Mouse (Mus musculus) stomach, embryonic 15.5 days (tissue): Measurements from ENCODE around the gene Gm27179. TPM values are rescaled to one million over a fixed set of nuclear protein-coding genes. Genes with fewer than 3 reads are reported as not detected.
"Not testable (repeated sequence)": the region's sequence is repeated elsewhere in the genome, so short reads cannot be mapped to it uniquely, and the experiment has no call there.

Source experiments
- ATAC-seq: fragments of 200-750 bp; cut with Nextera tagmentation; 2 replicates; pipeline ENCODE4 v1.8.0; 2017; ENCODE audit warnings: low read depth, moderate number of reproducible peaks, moderate TSS enrichment; ENCODE audit not compliant: insufficient read depth, low FRiP score
- H3K27ac ChIP-seq: fragments of 300-500 bp; sonication (generic); 2 replicates; pipeline ENCODE4 v1.5.1; 2015; ENCODE audit warnings: mild to moderate bottlenecking, inconsistent platforms
- H3K27me3 ChIP-seq: fragments of 300-500 bp; sonication (generic); replicated peaks from 2 replicates; pipeline ENCODE4 v1.6.1; 2015; ENCODE audit warnings: inconsistent platforms
- H3K36me3 ChIP-seq: fragments of 300-500 bp; sonication (generic); 2 replicates; pipeline ENCODE4 v1.6.1; 2015; ENCODE audit warnings: inconsistent platforms
- H3K4me1 ChIP-seq: fragments of 300-500 bp; sonication (generic); 2 replicates; pipeline ENCODE4 v1.6.1; 2015; ENCODE audit warnings: inconsistent platforms
- H3K4me2 ChIP-seq: fragments of 300-500 bp; sonication (generic); 2 replicates; pipeline ENCODE4 v1.6.1; 2015; ENCODE audit warnings: mild to moderate bottlenecking, inconsistent platforms
- H3K4me3 ChIP-seq: fragments of 300-500 bp; sonication (generic); replicated peaks from 2 replicates; pipeline ENCODE4 v1.5.1; 2015; ENCODE audit warnings: inconsistent platforms
- H3K9ac ChIP-seq: fragments of 300-500 bp; sonication (generic); 2 replicates; pipeline ENCODE4 v1.6.1; 2015; ENCODE audit warnings: inconsistent platforms
- H3K9me3 ChIP-seq: fragments of 300-500 bp; sonication (generic); 2 replicates; pipeline ENCODE4 v1.6.1; 2016; ENCODE audit warnings: inconsistent platforms
- WGBS: fragments of 180-500 bp; shearing (Covaris S2); methylation state at CpG from one replicate; pipeline ENCODE4 v1.1.7; 2015; 5-methylcytosine and 5-hydroxymethylcytosine counted together
- polyA plus RNA-seq: library from polyadenylated mRNA; unstranded; fragments of >200 nt; fragmentation: Nextera tagmentation; extraction: Ambion mirVana; gene quantifications from 2 replicates; pipeline ENCODE4 v1.2.1, GENCODE M21; 2015

Gm27179 gene
- polyA plus RNA-seq, 1 experiment from 2014 or later: not detected

DNA sequence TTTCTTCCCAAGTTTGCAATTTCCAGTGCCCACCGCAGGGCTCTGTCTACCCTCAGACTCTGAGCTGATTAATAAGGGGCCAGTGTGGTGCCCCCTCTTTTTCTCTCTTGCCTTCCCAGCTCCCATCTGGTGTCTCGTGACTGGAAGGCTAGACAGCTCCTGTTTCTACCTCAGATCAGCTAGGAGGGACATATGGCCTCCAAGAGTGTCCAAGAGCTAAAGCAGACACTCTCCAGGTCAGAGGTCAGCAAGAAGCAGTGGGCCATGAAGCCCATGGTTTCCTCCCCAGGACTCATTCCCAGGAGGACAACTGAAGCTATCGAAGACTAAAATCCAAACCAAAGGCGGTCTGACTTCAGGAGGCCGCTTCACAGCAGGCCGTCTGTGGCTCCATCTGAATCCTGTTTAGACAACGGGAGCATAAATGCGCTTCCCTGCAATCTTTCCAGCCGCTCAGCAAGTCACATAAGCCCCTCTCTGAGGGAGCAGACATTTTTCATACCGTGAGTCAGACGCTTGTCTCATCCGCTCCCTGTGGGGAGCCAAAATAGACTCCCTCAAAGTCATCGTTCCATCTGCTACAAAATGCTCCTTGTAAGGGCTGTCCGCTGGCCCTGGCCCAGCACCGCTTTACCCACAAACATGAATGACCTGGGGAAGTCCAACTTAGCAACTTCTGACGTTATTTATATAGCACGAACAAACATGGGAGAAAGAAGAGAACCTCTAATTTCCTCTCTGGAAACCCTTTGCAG is 44.6 kb downstream of the Gm27179 start:
- H3K9me3 ChIP-seq, H3K4me1 ChIP-seq, ATAC-seq, H3K4me3 ChIP-seq, H3K9ac ChIP-seq, H3K27me3 ChIP-seq, H3K27ac ChIP-seq, H3K4me2 ChIP-seq, H3K36me3 ChIP-seq: not testable (repeated sequence)
- WGBS: no CpG with 5 or more reads among the region's 17 CpGs

DNA sequence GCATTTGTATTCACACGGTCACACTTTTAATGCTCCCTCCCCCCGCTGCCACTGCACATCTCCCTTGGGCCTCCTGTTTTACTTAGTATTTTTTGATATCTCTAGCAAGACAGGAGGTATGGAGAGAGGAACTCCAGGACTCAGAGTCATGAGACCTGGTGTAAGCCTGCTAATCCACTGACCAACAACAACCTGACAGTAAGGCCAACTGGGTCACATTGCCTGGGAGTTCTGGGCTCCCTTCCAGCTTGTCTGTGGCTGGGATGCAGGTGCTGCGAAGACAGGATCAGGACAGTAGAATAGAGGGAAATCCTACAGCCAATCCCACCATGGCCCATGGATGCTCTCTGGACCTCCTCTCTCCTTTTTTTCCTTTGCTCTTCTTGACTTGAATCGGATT is 47.9 kb downstream of the Gm27179 start:
- H3K27ac ChIP-seq, H3K4me1 ChIP-seq, H3K9me3 ChIP-seq, H3K27me3 ChIP-seq, H3K4me2 ChIP-seq, H3K4me3 ChIP-seq, H3K9ac ChIP-seq, ATAC-seq, H3K36me3 ChIP-seq: not testable (repeated sequence)
- no CpG with 5 or more reads among the region's 4 CpGs for WGBS

Other genes with a start within 250 kb of the Gm27179 start
- 0.03 and 0.10 TPM in 2 replicates for gene Synb, start 218.2 kb downstream of the Gm27179 start, polyA plus RNA-seq
- not detected in 2 replicates for gene Gm16867, start 9.2 kb downstream of the Gm27179 start, polyA plus RNA-seq
- gene Entpd4b, start 42.9 kb upstream of the Gm27179 start, polyA plus RNA-seq: 16.6 and 17.1 TPM in 2 replicates